Mouse (Mus musculus) cerebellum, adult 18-20 months (tissue): Measurements from ENCODE around the gene Erbb4.

ENCODE experiments used
- DNase-seq, 2 experiments: peaks; one replicate each; pipeline ENCODE4 v3.0.0; 2021

Gene Erbb4

GRCm38 (mm10) chr1:68501561-68501960, 606.3 kb downstream of the Erbb4 start:
- DNase-seq = no peak

- no peak for DNase-seq
Observed at GRCm38 (mm10) chr1:68466390-68466960, 641.4 kb downstream of the Erbb4 start.

DNA sequence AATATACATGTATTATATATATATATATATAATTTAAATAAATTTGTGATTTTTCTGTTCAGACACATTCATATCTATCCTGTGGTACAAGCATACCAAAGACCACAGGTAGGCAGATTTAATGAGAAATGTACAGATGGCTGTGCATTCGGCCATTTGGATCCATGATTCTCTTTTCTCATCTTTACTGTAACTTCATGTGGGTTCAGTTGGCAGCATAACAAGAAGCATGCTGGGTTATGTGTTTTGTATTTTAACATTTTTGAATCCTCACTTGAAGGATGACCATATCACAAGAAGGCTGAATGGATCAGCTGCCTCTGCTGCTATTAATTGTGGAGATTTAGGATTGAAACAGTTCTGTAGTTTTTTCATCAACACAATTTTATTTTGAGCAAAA, 656.6 kb downstream of the Erbb4 start:
- DNase-seq = peak in 1 of 2 experiments; percentile 4

DNA sequence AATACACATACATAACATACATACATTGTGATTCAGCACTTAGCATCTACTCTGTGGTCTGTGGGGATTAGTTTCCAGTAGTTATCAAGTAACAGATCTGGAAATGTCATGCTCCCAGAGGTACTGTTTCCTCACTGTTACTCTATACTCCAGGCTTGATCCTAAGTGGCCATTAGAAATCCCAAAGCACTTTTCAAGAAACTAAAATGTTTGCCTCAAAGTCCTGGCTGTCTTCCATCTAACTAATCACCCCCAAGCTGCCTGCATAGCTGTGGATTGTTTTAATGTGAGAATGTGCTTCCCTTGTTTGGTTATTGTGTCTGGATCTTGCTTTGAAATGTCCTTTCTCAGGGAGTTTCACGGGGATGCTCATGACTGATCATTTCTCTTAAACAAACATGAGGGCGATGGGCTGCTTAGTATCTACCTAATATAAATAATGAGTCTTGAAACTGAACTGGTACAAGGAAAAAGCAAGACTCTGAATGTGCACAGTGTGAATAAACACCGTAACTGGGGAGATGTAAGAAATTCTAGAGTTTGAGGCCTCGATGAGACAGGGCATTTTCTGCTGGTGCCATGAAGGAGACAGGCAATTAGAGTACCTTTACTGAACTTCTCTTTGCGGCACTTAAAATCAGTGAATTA, 683.4 kb downstream of the Erbb4 start:
- no peak for DNase-seq

DNA sequence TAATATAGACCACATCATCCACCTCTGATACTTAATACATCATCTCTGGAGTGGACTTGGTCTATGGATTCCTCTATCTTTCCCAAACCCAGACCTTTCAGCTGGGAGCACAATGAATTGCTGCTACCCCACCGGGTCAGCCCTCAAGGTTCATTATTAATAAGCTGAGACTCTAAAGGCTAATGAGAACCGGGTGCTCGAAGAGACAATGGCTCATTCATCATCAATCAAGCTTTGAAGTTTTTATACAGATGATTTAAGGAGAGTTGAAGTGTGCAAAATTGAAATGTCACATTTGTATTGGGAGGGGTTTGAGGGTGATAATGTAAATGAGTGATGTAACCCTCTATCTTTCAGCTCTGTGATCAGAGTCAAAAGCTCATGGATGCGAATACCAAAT, 706.7 kb downstream of the Erbb4 start:
- no peak for DNase-seq

DNA sequence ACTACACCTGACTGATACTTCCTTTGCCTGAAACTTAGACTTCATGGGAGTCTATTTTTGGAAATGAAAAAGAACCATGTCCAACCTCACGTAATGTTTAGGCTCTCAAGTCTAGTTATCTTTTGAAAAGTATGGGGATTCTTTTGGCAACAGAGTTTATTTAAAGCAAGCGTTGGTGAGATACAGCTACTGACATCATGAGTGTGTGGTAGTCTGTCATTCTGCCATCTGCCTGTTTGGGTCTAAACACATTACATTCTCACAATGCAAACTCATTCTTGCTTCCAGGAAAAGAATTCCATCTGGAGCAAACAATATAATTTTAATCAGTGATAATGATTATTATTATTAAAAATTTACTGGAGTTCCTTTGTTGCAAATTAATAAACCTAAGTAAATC, 736.3 kb downstream of the Erbb4 start:
- no peak for DNase-seq

GRCm38 (mm10) chr1:68333714-68334113, 774.1 kb downstream of the Erbb4 start:
- DNase-seq = no peak

GRCm38 (mm10) chr1:68305813-68306212, 802.0 kb downstream of the Erbb4 start:
- DNase-seq = no peak

DNA sequence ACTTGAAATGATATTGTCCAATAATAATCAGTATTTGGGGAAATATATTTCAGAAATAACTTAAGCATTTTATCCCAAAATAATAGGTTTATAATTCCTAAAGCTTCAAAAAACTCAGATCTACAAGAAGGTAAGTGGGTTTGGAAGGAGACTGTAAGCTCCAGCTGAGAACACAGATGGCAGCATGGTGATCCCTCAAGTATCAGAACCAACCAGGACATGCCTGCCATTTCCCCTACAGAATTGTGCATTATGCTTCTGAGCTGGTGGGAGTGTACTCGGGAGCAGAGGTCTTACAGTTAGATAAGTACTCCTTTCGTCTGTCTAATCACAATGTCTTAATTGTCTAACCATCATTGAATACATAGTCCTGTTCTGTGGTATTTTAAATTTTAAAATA, 823.4 kb downstream of the Erbb4 start:
- DNase-seq = no peak

DNA sequence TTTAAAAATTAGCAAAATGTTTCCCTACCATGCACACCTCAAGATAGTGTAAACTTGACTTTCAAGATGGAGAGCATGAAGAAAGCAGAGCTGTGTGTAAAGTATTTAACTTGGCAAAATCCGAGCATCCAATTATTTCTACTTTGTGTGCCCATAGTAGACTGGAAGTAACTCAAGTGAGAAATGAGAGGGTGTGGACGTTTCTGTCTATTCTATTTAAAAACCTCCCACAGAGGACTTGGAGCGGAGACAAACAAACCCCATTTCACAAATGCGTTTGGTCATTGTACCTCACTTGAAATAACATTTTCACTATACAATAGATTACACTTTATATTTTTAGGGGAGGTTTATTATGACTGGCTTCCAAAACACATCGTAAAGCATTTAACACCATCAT, 832.0 kb downstream of the Erbb4 start:
- no peak for DNase-seq

- peak; percentile 48 for DNase-seq
Observed at GRCm38 (mm10) chr1:68178580-68178979, 929.3 kb downstream of the Erbb4 start.

- DNase-seq = no peak
Observed at GRCm38 (mm10) chr1:68155253-68155652, 952.6 kb downstream of the Erbb4 start.

DNA sequence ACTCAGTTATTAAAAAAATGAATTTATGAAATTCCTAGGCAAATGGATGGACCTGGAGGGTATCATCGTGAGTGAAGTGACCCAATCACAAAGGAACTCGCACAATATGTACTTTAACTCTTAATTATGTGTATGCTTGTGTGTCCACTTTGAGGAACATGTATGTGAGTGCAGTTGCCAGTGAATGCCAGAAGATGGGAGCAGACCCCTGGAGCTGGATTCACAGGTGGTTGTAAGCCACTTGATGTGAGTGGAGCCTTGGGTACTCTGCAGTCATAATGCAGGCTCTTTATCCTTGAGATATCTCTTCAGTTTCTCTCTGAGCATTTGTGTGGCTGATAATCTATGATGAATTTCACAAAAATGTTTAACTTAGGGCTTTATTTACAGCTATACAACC, 957.3 kb downstream of the Erbb4 start:
- DNase-seq = no peak

- no peak for DNase-seq
Observed at GRCm38 (mm10) chr1:68142562-68143350, 965.1 kb downstream of the Erbb4 start.

- no peak for DNase-seq
Observed at GRCm38 (mm10) chr1:68134943-68135342, 972.9 kb downstream of the Erbb4 start.

DNA sequence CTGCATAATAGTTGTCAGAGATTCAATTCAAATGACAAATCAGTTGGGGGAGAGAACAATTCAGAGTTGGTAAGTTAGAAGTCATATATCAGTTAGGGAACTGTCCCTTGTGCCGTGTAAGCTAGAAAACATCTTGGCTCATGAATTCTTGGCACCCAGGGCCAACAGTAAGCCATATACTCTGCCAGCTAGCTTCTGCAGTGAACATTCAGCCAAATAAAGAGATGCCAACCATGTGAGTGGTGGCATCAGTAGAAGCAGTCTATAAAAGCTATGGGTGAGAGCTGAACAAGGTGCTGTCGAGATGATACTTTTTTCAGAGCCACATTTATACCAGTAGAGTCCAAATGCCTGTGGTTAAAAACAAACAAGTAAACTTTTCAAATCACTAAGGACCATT, 973.4 kb downstream of the Erbb4 start:
- no peak for DNase-seq

DNA sequence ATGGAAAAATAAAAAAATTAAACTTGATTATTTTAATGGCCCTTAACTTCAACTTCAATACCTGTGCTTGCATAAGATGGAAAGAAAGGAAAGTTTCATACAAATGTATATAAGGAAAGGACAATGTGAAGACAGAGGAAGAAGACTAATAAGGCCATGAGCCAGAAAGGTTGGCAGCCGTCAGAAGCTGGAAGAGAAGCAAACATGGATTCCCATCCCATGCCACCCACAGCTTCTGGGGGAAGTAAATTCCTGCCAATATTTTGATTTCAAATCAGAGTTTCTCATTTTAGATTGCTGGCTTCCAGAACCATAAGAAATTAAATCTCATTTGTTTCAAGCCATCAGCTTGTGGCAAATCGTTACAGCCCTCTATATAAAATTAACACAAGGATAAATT, 984.3 kb downstream of the Erbb4 start:
- DNase-seq = no peak

- no peak for DNase-seq
Observed at GRCm38 (mm10) chr1:68120364-68120763, 987.5 kb downstream of the Erbb4 start.

- no peak for DNase-seq
Observed at GRCm38 (mm10) chr1:68115721-68116120, 992.1 kb downstream of the Erbb4 start.

- DNase-seq = peak; percentile 43 to 61
Observed at GRCm38 (mm10) chr1:68106543-68106860, 1001.4 kb downstream of the Erbb4 start.

DNA sequence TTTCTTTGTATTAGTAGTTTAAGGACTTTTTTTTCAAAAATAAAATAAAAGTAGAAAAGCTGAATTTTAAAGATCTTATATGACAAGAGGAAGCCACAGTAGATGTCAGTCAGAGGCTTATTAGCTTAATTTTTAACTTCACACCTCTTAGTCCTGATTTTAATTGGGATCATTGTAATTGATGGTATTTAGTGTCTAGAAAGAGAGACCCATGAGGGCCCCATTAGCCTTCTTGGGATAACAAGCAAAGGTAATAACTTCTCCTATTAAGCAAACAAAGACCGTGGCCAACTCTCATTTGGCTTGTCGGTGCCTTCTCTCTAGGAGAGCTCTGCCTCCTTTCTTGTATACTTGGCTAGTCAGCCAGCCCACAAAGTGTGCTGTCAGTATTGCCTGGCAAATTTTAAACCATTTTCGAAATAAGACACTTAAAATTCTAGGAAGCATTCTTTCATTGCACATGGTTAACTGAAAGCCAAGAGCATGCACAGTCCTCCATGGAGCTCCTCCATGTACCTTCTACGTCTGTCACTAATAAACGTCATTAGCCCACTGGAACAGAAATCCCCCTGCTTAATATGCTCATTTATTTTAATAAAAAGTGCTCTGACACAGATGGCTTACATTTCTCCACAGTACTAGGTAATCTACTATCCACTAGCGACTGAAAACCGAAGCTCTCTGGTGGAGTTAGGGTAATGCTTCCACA, 1001.9 kb downstream of the Erbb4 start:
- DNase-seq = no peak

DNA sequence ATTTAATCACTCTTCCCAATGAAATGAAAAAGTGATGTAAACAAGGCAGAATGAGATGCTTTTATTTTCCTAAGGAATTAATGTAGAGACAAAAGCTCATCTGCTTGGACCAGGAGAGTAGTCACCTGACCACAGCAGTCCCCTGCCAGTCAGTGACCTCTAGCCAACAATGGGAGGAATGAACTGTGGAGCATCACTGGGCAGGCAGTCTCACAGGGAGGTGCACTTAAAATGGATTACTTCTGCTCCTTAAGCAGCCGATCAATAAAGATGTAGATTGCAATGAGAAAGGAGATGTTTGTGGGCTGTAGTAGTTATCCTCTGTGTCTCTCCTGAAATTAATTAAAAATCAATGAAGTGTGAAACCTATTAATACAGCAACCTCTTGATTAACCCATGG, 1018.2 kb downstream of the Erbb4 start:
- DNase-seq = no peak

- no peak for DNase-seq
Observed at GRCm38 (mm10) chr1:68056494-68056893, 1051.4 kb downstream of the Erbb4 start.

DNA sequence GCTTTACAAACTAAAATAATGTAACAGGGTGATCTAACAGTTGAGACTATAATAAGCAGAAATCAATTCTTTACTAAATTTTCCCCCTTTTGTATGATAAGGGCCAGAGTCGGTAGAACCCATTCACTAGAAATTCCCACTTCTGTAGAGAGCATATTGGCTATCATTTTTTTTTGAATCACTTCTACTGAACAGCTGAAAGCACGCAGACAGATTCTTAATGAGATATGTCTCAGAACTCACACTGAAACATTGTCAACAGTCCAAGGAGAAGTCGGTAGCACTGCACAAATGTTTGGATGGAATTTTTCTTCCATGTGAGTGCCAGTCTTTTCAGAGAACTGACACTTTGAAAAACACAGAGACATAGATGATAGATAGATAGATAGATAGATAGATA, 1053.1 kb downstream of the Erbb4 start:
- DNase-seq = no peak
